Mouse (Mus musculus): ENCODE data around the gene Gtsf1l. TPM values are rescaled to one million over a fixed set of nuclear protein-coding genes. Genes with fewer than 3 reads are reported as not detected.
"Not testable (repeated sequence)": the region's sequence is repeated elsewhere in the genome, so short reads cannot be mapped to it uniquely, and the experiment has no call there.

The Gtsf1l gene
- total RNA-seq, 2 experiments from 2014 or later: not detected

DNA sequence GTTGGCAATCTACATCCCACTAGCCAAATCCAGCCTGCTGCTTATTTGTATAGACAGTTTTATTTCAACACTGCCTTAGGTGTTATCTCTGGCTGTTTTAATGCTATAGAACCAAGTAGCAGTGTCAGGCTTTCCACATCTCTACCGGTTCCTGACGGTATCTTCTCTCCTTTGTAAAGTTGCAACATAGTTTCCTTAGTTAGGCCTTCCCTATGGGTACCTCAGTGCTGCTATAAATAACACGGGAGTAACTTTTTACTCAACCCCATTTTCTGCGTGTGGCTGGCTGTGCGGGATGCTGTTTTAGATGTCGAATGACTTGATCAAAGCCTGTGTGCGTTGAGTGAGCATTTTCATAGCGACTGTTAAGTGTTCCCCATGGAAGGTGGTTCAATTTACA lies 1.1 kb downstream of the Gtsf1l start:
- no peak for DNase-seq

DNA sequence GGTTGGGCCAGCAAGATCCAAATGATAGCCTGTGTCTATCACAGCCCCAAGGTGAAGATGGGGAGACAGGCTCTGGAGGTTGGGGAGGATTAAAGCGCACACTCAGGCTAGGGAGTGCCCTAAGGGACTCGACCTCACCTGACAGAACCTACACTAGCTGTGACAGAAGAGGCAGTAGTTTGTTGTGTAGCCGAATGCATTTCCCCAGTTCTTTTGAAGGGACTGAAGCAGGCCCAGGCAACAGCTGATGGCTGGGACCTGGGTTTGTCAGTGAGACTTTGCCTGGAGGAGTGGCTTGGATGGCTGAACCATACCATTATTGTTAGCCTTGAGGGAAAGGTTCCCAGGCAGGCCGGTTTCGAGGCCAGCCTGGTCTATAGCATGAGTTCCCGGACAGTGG lies 2.6 kb downstream of the Gtsf1l start:
- no peak for DNase-seq

DNA sequence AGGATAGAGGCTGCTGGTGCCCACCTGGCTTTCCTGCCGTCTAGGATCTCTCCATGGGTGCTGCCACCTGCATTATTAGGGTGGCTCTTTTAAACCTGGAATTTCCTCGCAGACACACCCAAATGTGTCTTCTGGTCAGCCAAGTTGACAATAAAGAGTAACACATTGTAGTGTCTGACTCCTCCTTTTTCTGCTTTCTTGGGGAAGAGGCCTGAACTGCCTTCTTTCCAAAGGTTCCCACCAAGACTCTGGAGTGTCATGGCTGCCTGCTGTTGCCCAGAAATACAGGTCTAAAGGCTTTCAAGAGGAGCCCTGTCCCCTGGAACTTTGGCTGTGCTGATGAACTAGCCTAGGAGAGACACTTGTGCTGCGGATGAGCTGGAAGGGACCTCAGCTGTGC lies 3.1 kb downstream of the Gtsf1l start:
- DNase-seq: no peak

DNA sequence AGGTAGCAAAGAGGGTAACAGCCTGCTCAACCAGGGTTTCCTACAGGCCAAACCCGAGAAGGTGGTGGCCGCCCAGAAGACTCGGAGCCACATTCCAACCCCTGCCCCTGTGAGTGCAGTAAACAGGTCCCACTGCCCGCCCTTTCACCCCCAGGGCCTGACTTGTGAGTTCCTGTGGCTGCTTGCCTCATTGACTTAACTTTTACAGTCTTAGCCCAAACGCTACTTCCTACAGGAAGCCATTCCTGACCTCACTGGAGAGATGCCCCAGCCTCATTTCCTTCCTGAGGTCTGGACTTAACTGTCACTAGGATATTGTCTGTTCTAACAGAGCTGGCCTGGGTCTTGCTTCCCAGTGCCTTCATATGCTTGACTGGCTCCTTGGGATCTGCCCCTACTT lies 5.1 kb downstream of the Gtsf1l start:
- DNase-seq: no peak

DNA sequence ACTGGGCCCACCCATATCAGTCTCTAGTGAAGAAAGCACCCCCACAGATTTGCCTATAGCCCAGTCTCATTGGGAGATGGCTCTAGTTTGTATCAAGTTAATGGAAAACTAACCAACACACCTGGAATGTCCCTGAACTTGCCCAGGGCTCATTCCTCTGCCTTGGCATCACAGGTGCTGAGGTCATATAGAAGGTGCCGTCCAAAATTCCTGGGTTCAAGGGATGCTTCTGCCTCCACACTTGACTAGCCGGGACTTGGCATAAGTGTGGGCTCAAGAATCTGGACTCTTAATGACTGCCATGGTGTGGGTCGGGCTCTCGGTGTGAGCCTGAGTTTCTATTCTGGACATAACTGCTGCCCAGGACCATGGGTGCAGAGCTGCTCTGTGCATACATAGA lies 8.6 kb downstream of the Gtsf1l start:
- DNase-seq: no peak

DNA sequence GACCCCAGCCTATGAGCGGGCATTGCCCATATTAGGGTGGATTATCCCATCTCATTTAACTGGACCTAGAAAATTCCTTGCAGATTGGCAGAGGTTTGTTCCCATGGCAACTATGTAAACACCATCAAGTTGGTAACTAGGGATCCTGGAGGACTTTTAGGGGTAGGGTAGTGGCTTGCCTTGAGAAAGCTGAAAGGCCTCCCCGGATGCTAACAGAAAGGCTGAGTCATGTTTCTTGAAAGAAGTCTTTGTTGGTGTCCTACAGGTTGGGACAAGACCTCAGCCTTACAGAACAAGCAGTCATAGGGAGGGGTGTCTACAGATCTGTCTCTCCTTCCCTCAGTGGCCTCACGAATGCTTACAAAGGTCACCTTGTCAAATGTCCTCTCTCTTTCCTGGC lies 12.4 kb downstream of the Gtsf1l start:
- no peak for DNase-seq

DNA sequence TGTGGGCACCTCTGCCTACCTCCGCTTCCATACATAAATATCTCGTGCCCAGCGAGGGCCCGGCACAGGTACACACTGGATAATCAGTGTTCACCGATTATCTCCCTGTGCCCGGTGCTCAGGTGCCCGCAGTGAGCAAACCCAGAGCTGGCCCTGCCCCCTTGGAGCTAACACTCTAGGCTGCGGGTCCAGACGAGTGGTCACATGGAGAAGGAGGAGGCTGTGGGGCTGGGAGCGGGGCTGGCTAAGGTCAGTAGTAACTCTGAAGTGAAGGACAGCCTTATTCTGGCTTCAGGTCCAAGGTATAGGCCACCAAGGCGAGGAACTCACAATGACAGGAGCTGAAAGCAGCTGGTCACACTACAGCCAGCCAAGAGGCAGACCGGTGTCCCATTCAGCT lies 12.8 kb downstream of the Gtsf1l start:
- no peak for DNase-seq

DNA sequence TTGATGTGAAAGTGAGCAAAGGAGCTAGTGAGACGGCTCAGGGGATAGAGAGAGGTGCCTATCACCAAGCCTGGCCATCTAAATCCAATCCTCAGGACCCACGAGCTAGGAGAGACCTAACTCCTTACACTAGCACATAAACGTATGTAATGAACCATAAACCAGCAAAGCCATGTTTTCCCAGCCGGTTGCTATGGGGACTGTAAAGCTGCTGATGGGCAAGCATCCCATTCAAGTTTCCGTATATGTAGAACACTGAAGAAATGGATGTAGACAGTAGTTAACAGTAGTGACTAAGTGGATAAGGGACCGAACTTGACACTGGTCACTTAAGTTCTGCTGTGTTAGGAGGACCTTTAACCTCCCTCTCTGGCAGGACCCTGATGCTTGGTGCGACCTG lies 13.6 kb downstream of the Gtsf1l start:
- no peak for DNase-seq

DNA sequence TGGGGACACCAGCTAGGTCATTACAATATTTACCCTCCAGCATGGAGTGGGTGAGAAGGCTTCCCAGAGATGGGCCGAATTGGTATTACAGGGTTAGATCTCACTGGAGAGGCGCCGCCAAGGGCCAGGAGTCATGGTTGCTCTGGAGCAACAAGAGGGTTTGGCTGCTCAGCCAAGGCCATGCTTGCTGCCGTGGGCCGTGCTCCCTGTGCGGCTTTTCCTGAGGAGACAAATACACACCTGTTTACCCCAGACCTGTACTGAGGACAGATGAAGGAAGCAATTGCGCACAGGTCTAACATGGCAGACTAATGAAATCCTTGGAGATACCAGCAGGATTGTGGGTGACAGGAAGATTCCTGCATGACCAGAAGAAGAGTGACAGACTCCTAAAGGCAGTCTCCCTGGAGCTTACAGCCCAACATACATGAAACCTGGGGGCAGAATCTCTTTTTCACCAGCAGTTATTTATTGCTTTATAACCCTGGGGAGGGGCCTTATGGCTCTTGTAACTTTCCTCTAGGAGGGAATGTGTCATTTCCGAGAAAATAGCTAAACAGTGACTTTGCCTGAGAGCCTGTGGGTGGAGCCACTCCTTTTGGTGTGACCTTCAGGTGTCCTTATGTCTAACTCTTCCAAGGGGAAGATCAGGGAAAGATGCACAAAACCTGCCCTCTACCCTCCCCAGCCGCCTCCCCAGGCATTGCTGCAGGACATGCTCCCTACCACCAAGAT lies 14.5 kb downstream of the Gtsf1l start:
- no peak for DNase-seq

DNA sequence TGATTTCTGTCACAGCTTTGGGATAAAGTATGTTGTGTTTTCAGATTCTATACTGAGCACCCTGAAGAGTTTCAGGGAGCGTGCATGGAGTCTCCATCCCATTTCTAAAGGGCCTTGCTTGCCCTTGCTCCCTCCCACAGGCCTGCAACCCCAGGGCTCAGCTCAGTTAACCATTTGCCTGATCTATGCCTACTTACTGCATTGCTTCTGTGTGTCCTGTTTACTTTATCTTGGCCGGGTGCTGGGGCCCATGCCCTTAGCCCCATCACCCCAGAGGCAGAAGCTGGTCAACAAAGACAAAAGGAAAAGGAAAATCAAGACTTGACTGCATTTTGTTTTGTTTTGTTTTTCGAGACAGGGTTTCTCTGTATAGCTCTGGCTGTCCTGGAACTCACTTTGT lies 16.1 kb downstream of the Gtsf1l start:
- DNase-seq: no peak

DNA sequence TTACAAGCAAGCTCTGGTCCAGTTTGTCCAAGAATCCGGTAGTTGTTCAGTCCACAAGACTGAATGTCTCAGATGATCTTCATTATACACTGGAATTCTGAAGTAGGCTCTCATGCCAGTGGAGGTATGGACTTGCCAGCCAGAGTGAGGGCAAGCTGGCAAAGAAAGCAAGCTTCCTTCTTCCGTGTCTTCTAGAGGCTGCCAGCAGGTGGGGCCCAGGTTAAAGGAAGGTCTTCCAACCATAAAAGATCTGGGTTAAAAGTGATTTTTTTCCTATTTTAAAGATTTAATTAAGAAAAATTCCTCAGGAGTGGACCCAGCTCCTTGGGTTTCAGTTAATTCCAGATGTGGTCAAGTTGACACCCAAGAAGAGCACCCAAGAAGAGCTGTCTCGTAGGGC lies 17.4 kb downstream of the Gtsf1l start:
- no peak for DNase-seq

DNA sequence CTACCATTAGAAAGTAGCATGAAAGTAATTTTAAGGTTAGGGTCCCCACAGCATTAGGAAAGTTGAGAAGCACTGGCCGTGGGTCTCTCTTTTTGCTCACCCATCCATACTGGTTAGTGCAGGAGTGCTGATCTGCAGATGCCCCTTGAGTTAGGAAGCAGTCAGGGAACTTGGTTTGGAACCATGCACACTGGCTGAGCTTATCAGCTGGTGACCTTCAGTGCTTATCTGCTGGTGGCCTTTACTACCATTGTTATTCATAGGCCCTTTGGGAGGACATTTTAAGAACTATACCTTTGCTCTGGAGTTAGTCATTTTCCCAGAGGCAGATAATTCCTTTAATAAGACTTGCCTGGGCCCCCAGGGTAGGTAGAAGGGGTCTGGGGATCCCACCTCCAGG lies 20.4 kb downstream of the Gtsf1l start:
- DNase-seq: no peak

DNA sequence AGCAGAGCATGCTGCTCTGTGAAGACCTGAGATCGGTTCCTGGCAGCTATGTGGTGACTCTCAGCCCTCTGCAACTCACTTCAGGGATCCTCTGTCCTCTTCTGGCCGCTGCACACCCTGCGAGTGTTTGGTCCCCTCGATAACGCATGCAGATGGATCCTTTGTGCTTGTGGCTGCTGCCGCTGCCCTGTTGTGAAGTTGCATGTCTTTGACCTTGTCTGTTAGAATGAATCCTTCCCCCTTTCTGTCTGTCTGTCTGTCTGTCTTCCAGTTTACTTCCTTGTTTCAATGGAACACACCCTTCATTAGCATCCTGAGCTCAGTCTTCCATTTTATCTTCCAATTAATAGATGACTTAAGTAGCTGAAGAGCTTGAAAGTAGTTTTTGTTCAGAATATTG lies 21.3 kb downstream of the Gtsf1l start:
- no peak for DNase-seq

DNA sequence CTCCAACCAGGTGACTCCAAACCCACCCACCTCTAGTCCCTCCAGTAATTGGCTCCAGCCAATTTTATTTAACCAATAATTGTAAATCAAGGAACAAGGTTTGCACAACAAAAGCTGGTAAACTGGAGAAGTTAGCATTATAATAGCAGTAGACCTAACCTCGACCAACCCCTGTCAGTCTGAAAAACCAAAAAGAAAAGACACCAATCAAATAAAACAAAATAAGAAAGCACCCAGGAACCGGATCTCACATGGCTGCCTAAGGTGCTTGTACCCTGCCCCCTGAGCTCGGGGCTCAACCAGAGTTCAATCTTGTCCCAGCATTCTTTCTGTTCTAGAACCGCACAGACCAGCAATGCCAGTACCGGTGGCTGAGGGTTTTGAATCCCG lies 25.5 kb downstream of the Gtsf1l start:
- DNase-seq: no peak

DNA sequence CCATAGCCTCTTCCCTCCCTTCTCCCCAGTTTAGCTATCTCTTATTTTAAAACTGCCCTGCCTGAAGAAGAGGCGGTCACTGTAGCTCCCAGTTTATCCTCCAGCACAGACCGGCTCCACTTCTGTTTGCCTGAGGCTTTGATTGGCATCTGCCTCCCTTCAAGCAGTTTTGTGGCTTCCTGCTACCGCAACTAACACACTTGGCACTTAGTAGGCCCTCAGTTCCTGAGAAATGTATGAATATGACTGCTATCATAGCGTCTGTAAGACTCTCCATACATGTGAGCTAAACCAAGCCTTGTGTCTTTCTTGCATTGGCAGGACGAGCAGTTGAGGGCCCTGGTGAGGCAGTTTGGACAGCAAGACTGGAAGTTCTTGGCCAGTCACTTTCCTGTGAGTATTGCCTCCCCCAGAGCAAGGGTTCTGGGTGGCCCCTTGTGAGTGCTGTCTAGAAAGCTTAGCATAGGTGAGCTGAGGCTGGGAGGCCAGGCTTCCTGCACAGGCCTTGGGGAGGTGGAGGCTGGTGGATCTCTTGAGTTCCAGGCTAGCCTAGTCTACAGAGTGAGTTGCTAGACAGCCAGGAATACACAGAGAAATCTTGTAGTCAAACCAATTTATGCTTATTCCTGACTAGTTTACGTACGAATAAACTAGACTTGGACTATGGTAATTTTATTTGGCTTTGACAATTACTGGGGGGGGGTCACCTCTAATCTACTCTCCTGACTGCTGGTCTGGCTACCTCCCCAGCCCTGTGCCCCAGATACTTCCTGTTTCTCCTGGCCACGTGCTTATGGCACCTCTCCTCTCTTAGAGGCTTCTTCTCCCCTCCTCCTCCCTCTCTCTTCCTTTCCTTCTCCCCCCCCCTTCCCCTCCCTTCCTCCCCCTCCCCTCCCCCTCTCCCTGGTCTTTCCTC lies 26.2 kb downstream of the Gtsf1l start:
- DNase-seq: no peak

DNA sequence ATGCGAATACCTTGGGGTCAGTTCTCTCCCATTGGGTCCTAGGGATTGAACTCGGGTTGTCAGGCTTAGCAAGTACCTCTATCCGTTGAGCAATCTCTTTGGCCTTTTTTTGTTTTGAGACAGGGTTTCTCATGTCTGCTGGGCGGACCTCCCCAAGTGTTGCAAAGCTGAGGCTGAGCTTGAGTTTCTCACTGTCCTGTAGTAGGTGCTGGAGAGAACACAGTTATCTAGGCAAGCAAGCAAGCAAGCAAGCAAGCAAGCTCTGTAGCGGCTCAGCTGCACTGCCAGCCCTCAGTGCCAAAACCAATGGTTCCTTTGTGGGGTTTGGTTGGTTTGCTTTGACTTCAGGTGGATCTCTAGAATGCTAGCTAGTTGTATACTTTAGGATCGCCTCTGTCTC lies 27.0 kb downstream of the Gtsf1l start:
- no peak for DNase-seq

DNA sequence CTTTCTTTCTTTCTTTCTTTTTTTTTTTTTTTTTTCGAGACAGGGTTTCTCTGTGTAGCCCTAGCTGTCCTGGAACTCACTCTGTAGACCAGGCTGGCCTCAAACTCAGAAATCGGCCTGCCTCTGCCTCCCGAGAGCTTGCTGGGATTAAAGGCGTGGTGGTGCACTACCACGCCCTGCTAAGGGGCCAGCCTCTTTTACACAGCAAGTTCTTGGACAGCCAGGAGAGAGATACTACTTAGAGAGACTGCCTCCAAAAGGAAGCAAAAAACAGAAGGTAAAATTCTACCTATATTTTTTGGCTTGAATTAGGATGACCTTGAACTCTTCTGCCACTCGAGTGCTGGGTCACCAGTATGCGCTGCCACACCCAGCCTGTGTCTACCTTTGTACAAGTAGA lies 28.7 kb downstream of the Gtsf1l start:
- DNase-seq: not testable (repeated sequence)

DNA sequence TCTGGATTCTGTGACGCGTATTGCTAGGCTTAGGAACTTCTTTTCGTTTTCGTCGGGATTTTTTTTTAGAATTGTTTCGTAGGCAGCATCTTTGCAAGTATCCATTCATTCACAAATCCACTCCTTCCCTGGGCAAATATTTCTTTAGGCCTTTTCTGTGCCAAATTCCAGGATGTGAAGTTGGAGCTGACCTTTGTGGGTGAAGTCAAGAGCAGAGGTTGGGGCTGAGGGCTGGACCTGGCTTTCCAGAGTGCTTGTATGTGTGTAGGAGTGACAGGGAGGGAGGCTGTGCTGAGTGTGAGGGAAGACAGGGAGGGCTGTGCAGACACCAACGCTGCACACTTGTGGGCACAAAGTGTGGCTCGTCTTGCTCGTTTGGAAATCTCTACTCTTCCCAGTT lies 31.1 kb downstream of the Gtsf1l start:
- DNase-seq: no peak

DNA sequence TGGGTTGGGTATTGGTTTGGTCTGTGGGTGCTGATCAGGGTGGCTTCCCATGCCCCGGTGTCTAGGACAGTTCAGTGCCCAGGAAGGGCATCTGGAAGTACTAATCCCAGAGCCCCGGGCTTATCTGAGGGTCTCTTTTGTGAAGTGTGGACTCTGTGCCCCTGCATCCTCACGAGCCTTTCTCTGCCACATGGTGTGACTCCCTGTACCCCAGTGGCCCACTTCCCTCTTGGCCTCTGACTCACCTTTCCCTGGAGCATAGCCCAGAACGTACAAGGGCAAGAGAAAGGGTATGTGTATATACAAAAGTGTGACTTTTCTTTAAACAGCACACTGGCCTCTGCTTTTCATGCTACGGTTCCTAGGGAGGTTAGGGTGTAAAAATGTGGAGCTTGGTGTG lies 31.9 kb downstream of the Gtsf1l start:
- no peak for DNase-seq

DNA sequence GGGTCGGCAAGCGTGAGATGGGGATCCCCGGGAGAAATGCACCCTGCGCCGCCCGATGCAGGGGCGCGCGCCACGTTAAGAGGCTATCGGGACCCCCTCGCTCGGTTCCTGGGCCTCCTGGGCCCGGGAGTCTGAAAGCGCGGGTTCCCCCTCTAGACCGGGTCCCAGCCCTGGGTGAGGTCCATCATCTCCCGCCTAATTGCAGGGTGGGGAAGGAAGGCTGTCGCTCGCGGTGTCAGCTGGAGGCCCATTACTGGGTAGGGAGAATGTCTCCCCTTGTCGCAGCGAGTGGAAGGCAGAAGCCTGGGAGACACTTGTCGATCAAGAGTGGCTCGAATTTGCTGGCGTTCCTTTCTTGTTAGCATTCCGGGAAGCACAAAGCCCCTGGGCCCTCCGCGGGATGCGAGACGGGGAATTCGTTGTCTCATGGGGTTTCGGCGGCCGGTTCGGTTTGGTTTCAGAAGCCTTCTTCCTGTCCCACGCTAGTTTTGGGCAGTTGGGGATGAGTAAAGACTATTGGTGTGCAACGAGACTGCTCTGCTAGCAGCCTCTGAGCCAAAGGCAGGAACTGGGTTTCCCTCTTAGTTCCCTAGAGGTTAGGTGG lies 32.7 kb downstream of the Gtsf1l start:
- DNase-seq: no peak

DNA sequence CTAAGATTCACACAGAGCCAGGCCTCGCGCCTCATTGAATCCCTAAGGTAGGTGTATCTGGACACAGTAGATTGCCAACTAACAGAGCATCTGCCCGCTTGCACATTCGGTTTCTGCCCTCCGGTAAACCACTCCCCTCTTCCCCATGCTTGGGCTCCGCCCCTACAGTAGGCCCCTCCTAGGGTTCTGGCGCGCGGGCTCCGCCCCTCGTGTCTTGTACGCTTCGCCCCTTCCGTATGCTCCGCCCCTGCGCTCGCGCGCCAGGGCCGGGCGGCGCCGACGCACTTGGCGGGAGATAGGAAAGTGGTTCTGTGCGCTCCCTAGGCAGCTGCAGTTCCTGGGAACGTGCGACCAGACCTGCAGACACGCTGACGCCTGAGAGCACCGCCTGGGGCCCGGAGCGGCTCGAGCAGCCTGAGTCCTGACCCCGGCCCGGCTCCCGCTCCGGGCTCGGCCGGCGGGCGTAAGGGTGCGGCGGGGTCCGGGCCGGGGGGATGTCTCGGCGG lies 33.3 kb downstream of the Gtsf1l start, which contains the start of gene Mybl2:
Gene Mybl2 (plus strand): TSS at position 353 of the 506 bp plus-strand sequence.
- peak; percentile 90 for DNase-seq

DNA sequence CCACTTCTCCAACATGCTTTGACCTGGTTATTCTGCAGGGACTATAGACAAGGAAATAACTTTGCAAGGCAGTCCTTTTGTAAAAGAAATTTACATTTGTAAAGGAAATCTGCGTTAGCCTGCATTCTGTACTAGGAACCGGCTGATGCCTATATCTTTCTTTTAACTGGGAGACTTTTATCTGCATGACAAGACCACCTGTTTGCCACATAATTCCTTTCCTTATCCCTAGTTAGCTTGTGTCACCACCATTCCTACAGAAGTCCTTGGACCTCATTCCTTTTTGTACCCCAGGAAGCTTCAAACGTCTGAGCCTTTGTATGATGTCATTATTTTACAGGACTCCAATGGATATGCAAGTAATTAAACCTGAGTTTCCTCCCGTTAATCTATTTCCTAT lies 34.8 kb downstream of the Gtsf1l start:
- no peak for DNase-seq

DNA sequence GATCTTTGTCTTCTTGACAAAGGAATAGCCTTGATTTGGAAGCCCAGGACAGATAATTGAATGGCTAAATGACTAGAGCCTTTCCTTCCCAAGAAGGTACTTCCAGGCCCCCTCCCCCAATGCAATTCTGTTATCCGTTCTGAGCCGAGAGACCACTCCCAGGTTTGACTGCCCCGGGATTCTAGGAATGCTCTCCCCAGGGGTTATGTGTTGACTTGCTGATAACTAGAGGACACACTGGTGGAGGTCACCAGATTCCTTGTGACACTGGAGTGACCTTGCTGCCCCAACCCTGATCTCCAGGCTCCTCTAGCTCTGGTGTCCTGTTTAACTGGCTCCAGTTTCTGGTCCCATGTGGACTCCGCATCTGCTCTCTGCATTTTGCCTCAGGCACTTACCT lies 35.6 kb downstream of the Gtsf1l start:
- no peak for DNase-seq

All from gastrocnemius, postnatal 25 days (tissue).